Mouse (Mus musculus) WW6 (cell line): ENCODE measurements around the gene Dock8.

Experiments
- DNase-seq: peaks from one replicate; pipeline ENCODE4 v3.0.0-alpha.2; 2013; ENCODE audit warnings: low read depth, low spot score

Gene Dock8

DNA sequence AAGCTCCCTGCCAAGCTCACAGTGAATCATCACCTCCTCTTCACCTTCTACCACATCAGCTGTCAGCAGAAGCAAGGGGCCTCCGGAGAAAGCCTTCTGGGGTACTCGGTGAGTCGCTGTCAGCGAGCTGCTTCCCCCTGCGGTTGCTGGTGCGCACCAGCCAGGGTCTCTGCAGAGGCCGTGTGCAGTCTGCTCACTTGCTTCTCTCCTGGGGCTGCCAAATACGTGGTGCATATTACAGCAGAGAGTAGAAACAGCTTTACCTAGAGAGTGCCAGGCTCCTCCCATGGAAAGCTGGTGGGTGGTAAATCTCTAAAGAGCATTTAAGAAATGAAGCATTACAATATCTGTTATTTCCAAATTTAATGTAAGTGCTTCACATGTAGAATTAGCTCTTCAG, 123.1 kb downstream of the Dock8 start:
- DNase-seq = no peak

DNA sequence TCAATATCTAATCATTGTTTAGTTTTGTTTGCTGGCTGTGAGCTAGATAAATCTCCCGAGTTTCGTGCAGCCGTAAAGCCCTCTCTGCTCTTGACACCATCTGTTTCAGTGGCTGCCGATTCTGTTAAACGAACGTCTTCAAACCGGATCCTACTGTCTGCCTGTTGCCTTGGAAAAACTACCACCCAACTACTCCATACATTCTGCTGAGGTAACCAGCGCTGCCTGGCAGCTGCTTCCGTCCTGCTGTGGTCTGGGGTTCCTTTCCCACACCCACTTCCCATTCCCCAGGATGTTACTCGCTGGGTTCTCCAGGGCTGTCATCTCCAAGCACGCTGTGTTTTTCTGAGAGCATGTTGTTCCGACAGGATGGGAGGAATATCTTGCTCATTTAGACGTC, 123.7 kb downstream of the Dock8 start:
- DNase-seq = no peak

DNA sequence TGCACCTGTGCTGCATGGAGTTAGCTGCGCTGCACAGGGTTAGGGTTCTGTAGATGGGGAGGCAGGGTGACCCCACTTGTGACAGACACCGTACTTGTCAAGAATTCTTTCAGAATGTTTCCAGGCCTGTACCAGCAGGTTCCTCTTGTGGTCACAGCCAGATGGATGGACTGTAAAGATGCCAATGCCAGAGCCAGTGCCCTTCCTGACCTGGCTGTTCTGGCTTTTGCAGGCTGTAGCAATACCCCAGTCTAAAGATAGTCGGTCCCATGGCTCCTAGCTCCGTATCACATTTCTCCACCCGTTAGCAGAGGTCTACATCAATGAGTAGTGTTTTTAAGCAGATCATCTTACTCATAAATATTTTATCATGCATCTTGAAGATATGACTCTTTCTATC, 124.1 kb downstream of the Dock8 start:
- DNase-seq = no peak

DNA sequence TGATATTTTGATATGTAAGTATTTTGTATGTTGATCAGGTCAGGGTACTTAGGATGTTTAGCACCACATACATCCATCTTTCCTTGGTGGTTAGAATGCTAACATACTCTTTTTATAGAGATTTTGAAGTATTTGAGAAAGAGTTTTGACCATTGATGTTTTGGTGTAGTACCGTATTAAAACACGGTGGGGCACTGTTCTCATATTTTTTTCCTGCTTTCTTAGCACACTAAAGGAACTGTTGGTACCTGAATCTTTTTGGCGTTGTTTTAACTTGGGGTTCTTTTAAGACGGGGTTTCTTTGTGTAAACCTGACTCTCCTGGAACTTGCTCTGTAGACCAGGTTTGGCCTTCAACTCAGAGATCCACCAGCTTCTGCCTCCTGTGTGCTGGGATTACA, 133.0 kb downstream of the Dock8 start:
- DNase-seq = no peak

DNA sequence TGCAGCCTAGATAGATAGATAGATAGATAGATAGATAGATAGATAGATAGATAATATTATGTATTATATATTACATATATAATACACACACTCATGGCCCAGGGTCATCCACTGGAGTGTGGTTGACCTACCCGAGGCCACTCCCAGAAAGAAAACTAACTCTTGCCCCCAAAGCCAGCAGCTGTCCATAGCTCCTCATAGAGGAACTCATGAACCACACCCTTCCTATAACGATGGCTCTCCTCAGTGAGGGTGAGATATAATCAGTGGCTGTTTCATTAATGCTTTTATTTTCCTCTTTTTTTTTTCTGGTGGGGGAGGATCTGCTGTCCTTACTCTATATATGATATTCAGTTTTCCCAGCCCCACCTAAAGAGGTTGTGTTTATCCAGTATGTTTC, 134.6 kb downstream of the Dock8 start:
- DNase-seq = no peak

DNA sequence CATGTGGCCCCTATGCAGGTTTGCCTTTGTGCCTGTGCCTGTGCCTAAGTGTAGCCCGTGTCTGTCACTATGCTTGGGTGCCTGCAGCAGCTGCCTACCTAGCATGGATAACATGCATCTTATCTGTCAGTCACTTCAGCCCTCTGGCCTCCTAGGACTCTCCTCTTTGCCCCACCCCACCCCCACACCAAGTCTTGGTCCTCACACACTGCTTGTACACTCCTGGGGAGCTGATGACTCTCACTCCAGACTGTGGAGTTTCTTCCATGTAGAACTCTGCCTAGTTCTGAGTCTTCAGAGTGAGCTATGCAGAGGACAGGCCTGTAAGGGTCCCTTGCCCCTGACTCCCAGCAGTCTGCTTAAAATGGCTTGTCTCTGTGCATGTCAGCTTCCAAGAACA, 136.8 kb downstream of the Dock8 start:
- DNase-seq = no peak

DNA sequence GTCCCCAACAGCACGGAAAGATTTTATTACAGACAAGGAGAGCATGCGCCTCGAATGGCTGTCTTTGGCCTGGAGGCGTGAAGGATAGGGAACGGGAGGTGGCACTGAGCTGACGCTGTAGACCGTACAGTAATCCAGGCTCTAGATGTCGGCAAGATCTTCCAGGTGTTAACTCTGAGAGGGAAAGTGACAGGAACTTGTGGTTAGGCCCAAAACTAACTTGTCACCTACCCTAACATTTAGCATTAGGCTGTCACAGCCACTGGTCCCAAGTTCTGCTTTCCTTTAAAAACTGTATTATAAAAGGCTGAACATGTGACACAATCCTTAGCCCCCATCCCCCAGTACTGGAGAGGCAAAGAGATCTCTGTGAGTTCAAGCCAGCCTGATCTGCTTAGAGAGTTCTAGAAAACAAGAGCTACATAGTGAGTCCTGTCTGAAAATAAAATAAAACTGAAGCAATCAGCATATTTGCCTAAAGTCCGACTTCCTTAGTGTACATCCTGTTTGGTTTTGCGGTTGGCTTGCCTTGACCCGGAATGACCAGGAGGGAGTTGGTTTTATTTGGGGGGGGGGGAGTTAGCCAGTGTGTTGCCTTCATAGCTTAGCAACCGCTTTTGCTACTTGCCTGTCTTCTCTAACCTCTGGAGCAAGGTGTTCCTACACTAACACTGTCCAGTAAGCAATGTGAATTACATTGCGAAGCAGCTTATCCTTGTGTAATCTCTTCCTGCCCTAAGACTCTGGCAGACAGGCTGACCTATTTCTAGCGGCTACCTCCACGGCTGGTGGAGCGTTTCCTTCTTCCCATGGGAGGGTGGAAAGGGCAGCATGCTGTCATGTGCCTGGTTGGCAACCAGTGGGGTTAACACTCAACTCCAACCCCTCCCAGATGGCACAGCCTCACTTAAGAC, 138.8 kb downstream of the Dock8 start:
- no peak for DNase-seq

DNA sequence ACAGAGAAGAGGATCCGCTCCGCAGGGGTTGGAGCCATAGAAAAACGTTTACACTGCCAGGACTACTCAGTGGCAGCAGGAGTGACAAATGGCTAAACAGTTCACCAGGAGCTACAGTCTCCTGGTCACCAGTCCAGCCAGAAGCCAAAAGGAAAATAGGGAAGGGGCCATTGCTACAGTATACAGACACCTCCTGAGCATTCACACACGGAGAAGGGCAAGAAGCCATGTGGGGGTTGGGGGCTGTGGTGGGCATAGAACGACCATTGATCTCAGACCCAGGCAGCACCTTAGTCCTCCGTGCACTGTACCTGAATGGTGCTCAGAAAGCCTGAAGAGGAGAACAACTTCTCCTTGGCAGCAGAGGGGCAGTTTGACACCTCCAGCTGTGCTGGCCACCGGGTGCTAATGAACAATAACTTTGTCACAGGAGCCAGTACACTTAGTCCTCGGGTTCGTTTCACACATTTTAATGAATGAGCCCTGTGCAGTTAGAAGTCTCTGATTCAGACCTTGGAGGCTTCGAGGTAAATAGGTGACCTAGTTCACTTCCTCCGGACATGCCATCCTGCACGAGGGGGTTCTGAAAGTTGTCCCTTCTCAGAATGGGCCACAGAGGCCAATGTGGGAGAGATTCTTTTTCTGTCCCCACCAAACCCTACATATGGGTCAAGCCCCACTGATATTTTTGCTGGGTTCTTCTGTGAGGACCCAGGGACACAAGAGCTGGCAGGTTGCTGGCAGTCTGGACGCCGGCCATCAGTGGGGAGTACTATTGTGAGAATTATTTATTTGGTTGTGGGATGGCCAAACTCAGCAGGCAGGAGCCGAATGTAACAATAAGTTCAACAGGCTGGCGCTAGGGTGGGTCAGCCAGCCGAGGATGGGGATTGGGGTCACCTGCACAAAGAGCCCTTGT, 145.0 kb downstream of the Dock8 start:
- DNase-seq = no peak

DNA sequence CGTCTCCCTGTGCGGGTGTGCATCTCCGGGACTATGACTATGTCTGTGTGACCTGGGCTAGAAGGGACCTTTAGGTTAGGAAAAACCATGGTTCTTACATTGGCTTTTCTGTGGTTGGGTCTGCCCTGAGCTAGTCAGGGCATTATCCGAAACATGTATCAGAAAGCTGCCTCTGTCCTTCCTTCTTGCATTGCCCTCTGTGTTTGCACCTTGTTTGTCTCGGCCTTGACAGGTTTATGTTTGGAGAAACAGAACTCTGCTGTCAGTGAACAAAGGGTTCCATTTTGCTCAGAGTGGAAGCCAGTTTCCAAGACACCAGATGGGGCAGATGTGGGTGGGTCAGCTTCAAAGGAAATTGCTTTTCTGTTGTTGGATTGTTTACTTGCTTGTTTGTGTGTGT, 145.8 kb downstream of the Dock8 start:
- no peak for DNase-seq

DNA sequence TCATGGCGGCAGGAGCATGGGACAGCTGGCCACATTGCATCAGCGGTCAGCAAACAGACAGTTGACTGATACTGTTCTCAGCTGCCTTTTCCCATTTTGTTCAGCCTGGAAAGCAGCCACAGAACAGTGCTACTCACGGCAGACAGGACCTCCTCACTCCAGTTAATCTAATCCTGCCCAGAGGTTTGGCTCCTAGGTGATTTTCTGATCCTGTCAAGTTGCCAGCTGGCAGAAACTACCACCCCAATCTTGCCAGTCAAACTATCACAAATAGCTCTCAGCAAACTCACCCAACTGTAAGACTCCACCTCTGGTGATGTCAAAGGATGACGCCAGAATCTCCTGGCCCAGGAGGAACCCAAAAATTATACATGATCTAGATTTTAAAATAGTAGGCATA, 146.8 kb downstream of the Dock8 start:
- DNase-seq = no peak

DNA sequence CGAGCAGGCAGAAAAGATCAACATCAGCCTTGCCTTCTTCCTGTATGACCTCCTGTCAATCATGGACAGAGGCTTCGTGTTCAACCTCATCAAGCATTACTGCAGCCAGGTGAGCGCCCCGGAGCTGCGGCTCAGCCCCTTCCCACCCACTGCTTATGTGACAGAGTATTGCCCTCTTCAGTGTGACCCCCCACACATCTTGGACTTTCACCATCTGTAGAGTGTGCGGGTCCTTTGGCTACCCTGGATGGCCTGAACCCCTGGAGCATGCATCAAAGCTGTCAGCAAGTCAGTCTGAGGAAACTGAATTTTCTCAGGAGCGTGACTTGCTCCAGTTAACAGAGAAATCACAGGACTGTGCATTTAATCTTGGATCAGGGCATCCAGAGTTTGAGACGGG, 150.5 kb downstream of the Dock8 start:
- no peak for DNase-seq

DNA sequence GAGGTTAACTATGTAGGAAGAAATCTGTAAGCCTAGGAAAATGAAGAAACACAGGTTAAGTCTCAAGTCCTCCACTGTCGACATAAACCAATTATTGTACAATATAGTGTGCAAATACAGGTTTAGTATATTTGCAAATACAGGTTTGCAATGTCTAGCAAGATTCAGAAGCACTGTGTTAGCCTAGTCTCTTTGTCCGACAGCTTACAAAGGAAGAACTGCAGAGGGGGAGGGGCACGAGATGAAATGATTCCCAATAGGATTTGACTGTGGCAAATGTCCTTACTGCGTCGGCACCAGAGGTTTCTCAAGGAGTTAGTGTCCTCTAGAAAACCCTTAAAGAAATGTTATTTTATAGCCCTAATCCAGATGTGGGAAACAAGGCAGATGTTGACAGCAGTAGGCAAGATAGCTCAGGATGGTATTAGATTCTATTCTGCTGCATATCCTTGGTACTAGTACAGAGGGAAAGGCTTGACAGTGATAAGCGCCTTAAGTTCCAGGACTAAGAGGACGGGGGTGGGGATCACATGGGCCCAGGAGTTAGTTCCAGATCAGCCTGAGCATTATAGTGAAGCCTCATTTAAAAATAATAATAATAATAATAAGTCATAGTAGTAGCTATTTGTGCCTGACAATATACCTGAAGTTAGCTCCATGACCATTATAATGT, 155.3 kb downstream of the Dock8 start:
- no peak for DNase-seq

DNA sequence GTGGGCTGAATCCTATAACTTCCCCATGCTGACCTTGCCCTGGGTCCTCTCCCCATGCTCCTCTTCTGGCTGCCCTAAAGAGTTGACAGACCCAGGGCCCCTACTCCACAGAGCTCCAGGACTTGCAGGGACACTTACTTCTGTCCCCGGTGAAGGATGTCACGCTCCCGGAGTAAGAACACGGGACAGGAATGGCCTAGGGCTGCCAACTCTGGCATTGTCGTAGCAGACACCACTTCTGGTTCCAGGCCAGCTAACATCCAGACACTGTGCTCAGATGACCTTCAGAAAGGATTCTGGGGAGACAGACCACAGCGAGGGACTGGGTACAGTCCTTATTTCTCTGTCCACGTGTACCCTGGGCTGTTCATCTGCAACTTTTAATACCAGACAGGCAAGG, 155.9 kb downstream of the Dock8 start:
- DNase-seq = no peak

DNA sequence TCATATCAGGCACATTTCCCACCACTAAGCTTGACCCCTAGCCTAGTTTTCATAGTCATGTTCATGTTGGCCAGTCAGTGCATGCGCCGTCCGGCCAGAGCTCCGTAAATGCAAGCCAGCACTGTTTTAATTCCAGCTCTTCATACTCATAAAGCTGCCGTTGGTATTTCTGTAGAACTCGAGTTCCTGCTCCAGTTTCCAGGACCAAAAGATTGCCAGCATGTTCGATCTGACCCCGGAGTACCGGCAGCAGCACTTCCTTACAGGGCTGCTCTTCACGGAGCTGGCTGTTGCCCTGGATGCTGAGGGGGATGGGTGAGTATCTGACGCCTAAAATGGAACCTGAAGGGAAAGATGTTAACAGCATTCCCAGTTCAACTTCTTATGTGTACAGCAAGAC, 156.4 kb downstream of the Dock8 start:
- no peak for DNase-seq

DNA sequence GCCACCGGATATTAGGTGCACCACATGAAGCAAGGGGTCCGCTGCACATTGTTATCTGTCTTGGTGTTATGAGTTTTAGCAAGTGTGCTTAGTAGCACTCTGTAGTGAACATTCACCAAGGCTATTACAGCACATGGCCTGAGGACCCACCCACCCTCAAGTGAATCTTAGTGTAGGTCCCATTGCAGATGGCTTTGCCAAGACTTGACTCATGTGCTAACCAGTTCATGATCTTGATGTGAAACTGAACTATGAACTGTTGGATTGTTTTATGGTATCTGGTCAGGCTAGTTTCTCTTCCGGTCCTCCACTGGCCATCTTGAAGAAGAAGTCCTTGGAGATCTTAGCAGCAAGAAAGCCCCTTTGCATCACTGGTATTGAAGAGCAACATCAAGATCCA, 162.9 kb downstream of the Dock8 start:
- DNase-seq = no peak

DNA sequence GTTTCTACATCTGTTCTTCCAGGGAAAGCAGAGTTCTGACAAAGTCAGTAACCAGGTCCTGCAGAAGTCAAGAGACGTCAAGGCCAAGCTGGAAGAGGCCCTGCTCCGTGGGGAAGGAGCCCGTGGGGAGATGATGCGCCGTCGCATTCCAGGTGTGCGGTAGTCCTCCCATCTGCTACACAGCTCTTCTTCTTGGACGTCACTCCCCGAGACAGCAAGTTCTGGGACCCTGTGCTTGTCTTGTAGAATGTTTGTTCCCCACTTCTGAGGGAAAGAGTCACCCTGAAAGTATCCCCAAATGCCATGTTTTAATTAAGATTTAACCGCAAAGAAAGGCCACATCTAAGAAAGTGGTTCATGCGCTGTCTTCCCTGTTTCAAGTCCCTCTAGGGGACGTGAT, 164.1 kb downstream of the Dock8 start:
- no peak for DNase-seq

DNA sequence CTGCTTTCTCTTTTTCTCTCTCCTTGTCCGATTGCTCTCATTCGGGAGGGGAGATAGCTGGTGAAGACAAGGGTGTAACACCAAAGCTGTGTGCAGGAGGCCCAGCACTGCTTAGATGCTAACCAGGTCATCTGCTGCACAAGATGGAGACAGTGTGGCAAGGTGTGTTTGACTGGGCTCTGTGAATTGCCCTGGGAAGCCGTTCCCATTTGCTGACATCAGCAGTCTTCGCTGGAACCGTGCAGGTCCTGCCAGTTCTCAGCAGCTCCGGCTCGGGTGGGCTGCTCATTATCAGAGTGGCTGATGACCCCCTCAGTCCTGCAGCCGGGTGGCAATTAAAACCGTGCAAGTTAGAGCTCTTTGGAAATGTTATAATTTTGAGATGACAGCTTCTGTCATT, 167.1 kb downstream of the Dock8 start:
- DNase-seq = no peak

DNA sequence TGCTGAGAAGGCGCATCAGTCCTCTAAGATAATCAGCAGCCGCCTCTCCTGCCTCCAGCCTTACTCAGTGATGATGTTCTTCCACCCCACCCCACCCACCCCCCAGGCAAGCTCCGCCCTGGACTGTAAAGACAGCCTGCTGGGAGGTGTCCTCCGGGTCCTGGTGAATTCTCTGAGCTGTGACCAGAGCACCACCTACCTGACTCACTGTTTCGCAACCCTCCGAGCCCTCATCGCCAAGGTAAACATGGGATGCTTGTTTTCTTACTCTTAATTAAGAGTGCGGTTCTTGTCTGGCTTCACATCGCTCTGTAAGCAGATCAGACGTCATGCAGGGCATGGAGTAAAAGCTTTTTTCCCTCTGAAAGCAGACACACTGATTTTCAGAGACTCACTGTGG, 172.1 kb downstream of the Dock8 start:
- DNase-seq = no peak

DNA sequence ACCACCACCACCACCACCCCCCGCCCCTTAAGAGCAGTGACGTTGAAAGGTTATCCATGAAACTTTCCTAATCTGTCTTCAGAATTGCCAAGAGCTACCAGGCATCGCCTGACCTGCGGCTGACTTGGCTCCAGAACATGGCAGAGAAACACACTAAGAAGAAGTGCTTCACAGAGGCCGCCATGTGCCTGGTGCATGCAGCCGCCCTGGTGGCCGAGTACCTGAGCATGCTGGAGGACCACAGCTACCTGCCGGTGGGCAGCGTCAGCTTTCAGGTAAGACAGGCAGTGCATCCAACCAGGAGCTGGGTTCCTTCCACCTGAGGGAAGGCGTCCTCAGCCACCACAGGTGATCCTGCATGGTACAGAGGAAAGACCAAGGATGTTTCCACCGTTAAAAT, 177.4 kb downstream of the Dock8 start:
- DNase-seq = no peak

DNA sequence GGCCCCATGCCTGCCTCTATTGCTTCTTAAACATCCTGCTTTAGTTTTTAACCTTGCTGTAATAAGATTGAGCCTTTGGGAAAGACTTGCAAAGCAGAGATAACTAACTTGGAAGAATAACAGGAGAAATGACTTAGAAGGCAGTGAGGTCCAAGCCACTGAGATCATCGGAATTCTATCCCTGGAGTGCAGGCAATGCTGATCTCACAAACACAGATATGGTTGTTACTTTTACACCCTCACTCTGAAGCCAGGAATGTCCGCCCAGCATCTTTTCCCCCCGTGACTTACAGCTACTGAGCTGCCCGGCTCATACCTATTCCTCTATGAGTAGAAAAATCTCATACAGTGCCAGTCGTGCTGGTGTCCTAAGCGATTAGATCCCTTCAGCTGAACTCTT, 180.7 kb downstream of the Dock8 start:
- no peak for DNase-seq

DNA sequence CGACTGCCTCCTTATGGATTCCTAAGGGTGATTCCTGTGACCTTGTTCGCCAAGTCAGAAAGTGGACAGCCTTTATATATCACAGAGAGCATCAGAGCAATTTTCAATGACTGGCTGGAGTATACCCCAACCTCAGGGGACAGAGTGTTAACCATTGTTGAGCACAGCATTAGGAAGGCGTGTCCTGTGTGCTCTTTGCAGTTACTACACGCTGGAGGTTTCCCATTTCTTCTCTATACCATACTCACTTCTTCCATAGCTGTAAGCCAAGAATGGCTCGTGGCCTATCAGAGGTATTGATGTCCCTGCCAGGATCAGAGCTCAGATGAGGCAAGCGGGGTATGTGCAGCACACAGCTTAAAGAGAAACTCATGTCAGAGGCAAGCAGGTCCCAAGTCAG, 181.2 kb downstream of the Dock8 start:
- no peak for DNase-seq

DNA sequence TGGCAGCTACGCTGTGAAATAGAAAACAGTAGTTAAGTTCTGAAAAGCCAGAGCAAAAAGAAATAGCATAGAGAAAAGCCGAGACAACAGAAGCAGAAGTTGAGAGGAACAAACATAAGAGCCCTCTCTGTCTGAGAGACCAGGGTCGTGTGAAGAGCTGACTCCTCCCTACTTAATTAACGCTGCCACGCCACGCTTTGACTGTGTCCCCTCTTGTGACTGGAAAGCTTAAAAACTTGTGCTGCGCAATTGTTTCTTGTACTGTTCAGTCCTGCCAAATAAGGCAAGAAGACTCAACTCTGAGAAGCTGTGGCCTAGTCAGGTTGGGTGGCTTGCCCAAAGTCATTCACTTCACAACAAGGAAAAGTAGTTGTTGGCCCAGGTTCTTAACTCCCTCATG, 184.7 kb downstream of the Dock8 start:
- no peak for DNase-seq
